Mouse (Mus musculus) heart, postnatal 0 days (tissue): ENCODE measurements around the gene Gfi1b. TPM values are rescaled to one million over a fixed set of nuclear protein-coding genes. Genes with fewer than 3 reads are reported as not detected.

ENCODE experiments used
- ATAC-seq: fragments of 200-750 bp; cut with Nextera tagmentation; 2 replicates; pipeline ENCODE4 v1.8.0; 2017; ENCODE audit warnings: low read depth, moderate number of reproducible peaks, moderate library complexity; ENCODE audit not compliant: insufficient read depth
- DNase-seq: peaks from one replicate; pipeline ENCODE4 v3.0.0-alpha.2; 2016; ENCODE audit warnings: low spot score
- H3K27ac ChIP-seq: fragments of 300-500 bp; sonication (generic); 2 replicates; pipeline ENCODE4 v1.5.1; 2014; ENCODE audit warnings: low read depth, mild to moderate bottlenecking
- H3K27me3 ChIP-seq: fragments of 300-500 bp; sonication (generic); 2 replicates; pipeline ENCODE4 v1.6.1; 2014; ENCODE audit warnings: low read length, mixed read lengths; ENCODE audit not compliant: control insufficient read depth, insufficient read depth
- H3K36me3 ChIP-seq: fragments of 300-500 bp; sonication (generic); replicated peaks from 2 replicates; pipeline ENCODE4 v1.6.1; 2014; ENCODE audit warnings: low read length, mixed read lengths; ENCODE audit not compliant: control insufficient read depth, insufficient read depth
- H3K4me1 ChIP-seq: fragments of 300-500 bp; sonication (generic); 2 replicates; pipeline ENCODE4 v1.6.1; 2014; ENCODE audit warnings: antibody characterized with exemption; ENCODE audit not compliant: control insufficient read depth, insufficient read depth
- H3K4me2 ChIP-seq: fragments of 300-500 bp; sonication (generic); 2 replicates; pipeline ENCODE4 v1.6.1; 2014; ENCODE audit warnings: low read depth, mild to moderate bottlenecking, low read length, moderate library complexity
- H3K4me3 ChIP-seq: fragments of 300-500 bp; sonication (generic); 2 replicates; pipeline ENCODE4 v1.5.1; 2014; ENCODE audit warnings: low read depth, low read length
- H3K9ac ChIP-seq: fragments of 300-500 bp; sonication (generic); replicated peaks from 2 replicates; pipeline ENCODE4 v1.6.1; 2014; ENCODE audit warnings: low read depth, low read length, mixed read lengths
- H3K9me3 ChIP-seq: fragments of 300-500 bp; sonication (generic); replicated peaks from 2 replicates; pipeline ENCODE4 v1.6.1; 2016; ENCODE audit warnings: low read length; ENCODE audit not compliant: control insufficient read depth
- CTCF ChIP-seq: IDR thresholded peaks from 2 replicates; pipeline ENCODE4 v1.5.1; 2016; ENCODE audit warnings: antibody characterized with exemption, control low read depth, low read depth
- EP300 ChIP-seq: IDR thresholded peaks from 2 replicates; pipeline ENCODE4 v1.6.1; 2016; ENCODE audit warnings: antibody characterized with exemption, low read depth
- WGBS: fragments of 180-500 bp; shearing (Covaris S2); extraction: QIAGEN DNeasy Blood & Tissue Kit; methylation state at CpG from one replicate; pipeline ENCODE4 v1.1.7; 2014; 5-methylcytosine and 5-hydroxymethylcytosine counted together
- polyA plus RNA-seq: library from polyadenylated mRNA; unstranded; fragments of >200 nt; fragmentation: Nextera tagmentation; extraction: Ambion mirVana; gene quantifications from 2 replicates; pipeline ENCODE4 v1.2.1, GENCODE M21; 2015
- total RNA-seq: library from RNA; depleted of rRNA; stranded (reverse); fragments of >200 nt; gene quantifications from 2 replicates; pipeline ENCODE4 v1.2.3, GENCODE M21; 2014; ENCODE audit warnings: low replicate concordance

Gene Gfi1b
- total and polyA plus RNA-seq, 2 experiments from 2014 or later, result 0.23 TPM; not detected in 1

GRCm38 (mm10) chr2:28610716-28611406 lies 10.9 kb downstream of the Gfi1b start:
- ATAC-seq, result no peak
- H3K4me2 ChIP-seq, result no peak overlapping the region

GRCm38 (mm10) chr2:28609851-28610250 lies 11.9 kb downstream of the Gfi1b start:
- no peaks in the 10 kb centered on the region for H3K9me3 ChIP-seq
- no peaks in the 10 kb centered on the region; the same call in 1 of the 2 replicates for H3K27me3 ChIP-seq
- ATAC-seq (no peak), DNase-seq (no peak)
- no peak overlapping the region for H3K4me3 ChIP-seq
- no peak overlapping the region for H3K9ac ChIP-seq
- no peaks in the 10 kb centered on the region for H3K36me3 ChIP-seq
- H3K4me1 ChIP-seq, result no peaks in the 10 kb centered on the region
- WGBS, result 71% methylated on average over 10 of the region's 10 CpGs
- TF ChIP-seq CTCF, result no peak
- TF ChIP-seq EP300, result no peak
- H3K4me2 ChIP-seq, result no peak overlapping the region
- no peak overlapping the region for H3K27ac ChIP-seq

More at GRCm38 (mm10) chr2:28610716-28611406, 10.9 kb downstream of the Gfi1b start:
- no peak overlapping the region for H3K27ac ChIP-seq
- H3K4me1 ChIP-seq, result no peaks in the 10 kb centered on the region
- H3K36me3 ChIP-seq, result no peaks in the 10 kb centered on the region
- H3K9me3 ChIP-seq, result no peaks in the 10 kb centered on the region
- no peaks in the 10 kb centered on the region; the same call in 1 of the 2 replicates for H3K27me3 ChIP-seq
- DNase-seq, result no peak
- no peak overlapping the region for H3K9ac ChIP-seq
- TF ChIP-seq EP300 (no peak), CTCF (no peak)
- WGBS, result 82% methylated on average over 12 of the region's 12 CpGs
- no peak overlapping the region for H3K4me3 ChIP-seq

- Histone ChIP-seq H3K36me3 (no peaks in the 10 kb centered on the region), H3K4me2 (no peak overlapping the region), H3K27me3 (no peaks in the 10 kb centered on the region), H3K27ac (no peak overlapping the region), H3K9ac (no peak overlapping the region), H3K9me3 (no peaks in the 10 kb centered on the region), H3K4me1 (no peaks in the 10 kb centered on the region), H3K4me3 (no peak overlapping the region)
- DNase-seq (no peak), ATAC-seq (no peak; the same call in 1 of the 2 replicates)
- TF ChIP-seq EP300, result no peak
- TF ChIP-seq CTCF, result no peak
- WGBS, result 52% methylated on average over 10 of the region's 10 CpGs
Observed at GRCm38 (mm10) chr2:28607341-28608165, 14.2 kb downstream of the Gfi1b start.

DNA sequence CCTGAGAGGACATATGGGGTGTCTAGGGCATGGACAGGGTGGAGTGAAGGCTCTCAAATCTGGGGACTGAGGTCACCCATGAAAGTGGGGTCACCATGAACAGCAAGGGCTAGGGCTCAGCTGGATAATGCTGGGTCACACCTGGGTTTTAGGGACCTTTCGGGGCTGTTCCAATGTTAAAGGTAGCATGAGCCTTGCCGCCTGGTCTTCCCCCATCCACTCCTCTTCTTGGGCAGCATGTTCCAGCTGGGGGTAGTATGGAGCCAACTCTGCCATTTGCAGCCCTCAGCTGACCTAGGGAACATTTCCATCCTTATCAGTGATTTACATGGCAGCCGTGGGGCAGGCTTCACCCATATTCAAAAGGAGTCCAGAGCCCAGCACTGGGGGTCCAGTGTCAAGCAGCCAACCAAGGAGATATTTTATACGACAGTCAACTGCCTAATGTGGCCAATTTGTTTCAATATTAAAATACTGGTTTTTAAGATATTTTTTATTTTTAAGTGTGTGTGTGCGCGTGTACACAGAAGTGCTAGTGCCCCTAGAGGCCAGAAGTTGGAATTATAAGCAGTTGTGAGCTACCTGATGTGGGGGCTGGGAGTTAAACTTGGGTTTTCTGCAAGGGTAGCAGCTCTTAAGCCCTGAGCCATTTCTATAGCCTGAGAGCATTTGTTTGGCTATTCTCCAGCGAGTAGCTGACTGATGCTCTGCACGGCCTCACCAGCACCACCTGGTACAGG lies 15.0 kb downstream of the Gfi1b start:
- DNase-seq (no peak), ATAC-seq (no peak)
- no peaks in the 10 kb centered on the region for H3K36me3 ChIP-seq
- 59% methylated on average over 8 of the region's 8 CpGs for WGBS
- H3K4me1 ChIP-seq, result no peaks in the 10 kb centered on the region; the same call in 1 of the 2 replicates
- no peaks in the 10 kb centered on the region for H3K9me3 ChIP-seq
- peak; percentile 14; the same call in 1 of the 2 replicates for TF ChIP-seq CTCF
- TF ChIP-seq EP300, result no peak
- H3K27me3 ChIP-seq, result no peaks in the 10 kb centered on the region
- H3K4me2 ChIP-seq, result no peak overlapping the region
- H3K4me3 ChIP-seq, result no peak overlapping the region
- H3K27ac ChIP-seq, result no peak overlapping the region
- no peak overlapping the region for H3K9ac ChIP-seq

- no peak for DNase-seq
- ATAC-seq, result no peak
- no peak overlapping the region for H3K27ac ChIP-seq
- no peaks in the 10 kb centered on the region for H3K27me3 ChIP-seq
- H3K4me1 ChIP-seq, result no peaks in the 10 kb centered on the region; the same call in 1 of the 2 replicates
- 54% methylated on average over 14 of the region's 14 CpGs for WGBS
- H3K9me3 ChIP-seq, result no peaks in the 10 kb centered on the region
- no peak overlapping the region for H3K4me3 ChIP-seq
- TF ChIP-seq EP300, result no peak
- TF ChIP-seq CTCF, result no peak
- H3K9ac ChIP-seq, result no peak overlapping the region
- H3K36me3 ChIP-seq, result no peaks in the 10 kb centered on the region
- H3K4me2 ChIP-seq, result no peak overlapping the region
Observed at GRCm38 (mm10) chr2:28605789-28606541, 15.8 kb downstream of the Gfi1b start.
